Mouse (Mus musculus) gastrocnemius, adult 8-10 months (tissue): ENCODE measurements around the gene Gmds. TPM values are rescaled to one million over a fixed set of nuclear protein-coding genes. Genes with fewer than 3 reads are reported as not detected.

Source experiments
- DNase-seq, 2 experiments: peaks; one replicate each; pipeline ENCODE4 v3.0.0; 2022; ENCODE audit warnings: low spot score in 2 of 2
- total RNA-seq, 4 experiments: library from RNA; stranded (reverse); gene quantifications; 2 replicates each; pipeline ENCODE4 v1.2.4; 2022

The Gmds gene
- total RNA-seq, 4 experiments from 2014 or later, result 0.94 to 2.6 (median 1.4) TPM

DNA sequence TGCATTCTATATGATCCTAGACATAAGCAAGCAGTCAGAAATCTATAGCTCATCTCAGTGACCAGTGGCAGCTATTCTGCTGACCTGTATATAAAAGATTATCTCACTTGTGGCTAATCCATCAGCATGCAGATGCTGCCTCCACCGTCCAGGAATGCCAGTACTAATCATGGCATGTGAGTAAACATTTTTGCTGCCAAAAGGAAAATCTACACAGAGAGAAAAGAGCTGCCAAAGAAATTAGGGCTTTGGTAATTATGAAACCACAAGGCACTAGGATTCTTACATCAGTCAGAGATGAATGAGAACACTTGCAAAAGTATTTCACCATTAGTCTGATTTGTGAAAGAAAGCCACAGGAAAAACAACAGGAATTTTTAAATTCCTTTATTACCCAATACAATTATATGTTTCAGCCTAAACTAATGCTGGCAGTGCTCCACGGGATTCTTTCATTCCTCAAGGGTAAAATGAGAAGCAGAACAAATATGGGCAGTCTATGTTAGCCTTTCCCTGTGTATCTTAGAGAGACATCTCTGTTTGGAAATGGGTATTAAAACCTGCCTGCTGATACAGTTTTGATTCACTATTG lies 71.3 kb downstream of the Gmds start:
- DNase-seq, result no peak

DNA sequence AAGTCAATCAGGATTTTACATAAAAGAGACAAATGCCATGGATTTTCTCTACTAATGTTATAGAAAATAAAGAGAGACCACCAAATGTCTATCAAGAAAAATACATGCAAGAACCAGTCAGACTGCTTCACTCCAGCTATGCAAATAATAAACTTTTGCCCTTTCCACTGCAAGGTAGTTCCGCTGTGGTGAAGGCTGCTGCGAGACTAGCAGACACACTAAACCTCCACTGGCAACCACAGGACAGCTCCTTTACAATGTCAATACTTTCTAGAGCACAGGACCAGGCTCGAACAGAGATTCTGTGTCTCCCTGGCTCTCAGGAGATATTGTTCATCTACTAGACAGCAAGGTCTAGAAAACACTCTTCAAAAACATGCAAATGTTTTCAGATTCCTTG lies 71.8 kb downstream of the Gmds start:
- no peak for DNase-seq

DNA sequence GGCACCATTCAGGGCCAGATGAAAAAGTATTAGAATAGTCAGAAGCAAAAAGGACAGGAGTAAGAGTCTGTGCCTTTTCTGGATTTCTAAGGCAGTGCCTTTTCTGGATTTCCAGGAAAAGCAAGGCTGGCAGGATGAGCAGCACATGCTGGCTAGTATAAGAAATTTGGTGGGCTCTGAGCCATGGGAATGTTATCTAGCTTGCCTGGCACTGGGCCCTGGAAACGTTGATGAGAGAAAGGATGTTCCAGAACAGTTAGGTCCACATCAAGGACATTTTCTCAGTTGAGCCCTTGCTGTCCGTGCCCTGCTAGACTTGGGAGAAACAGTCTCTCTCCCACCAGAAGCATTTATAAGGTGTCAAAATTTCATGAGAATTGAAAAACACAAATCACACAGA lies 82.4 kb downstream of the Gmds start:
- DNase-seq, result peak in 1 of 2 experiments; percentile 15

DNA sequence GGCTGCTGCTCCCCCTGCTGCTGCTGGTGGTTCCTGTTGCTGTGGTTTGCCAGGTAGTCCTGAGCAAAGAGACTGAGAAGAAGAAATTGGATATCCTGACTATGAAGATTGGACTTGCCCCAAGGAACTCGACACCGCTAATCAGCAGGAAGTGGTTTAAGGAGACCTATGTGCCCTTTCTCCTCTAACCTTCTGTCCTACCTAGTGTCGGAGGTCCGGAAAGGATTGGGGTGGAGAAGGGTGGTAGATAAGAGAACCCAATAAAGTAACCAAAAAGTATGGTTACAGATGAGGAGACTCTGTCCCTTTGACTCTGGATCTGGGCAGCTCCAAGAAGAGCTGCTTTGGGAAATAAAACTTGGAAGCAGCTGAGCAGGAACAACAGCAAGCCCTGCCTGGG lies 86.3 kb downstream of the Gmds start:
- DNase-seq, result no peak

DNA sequence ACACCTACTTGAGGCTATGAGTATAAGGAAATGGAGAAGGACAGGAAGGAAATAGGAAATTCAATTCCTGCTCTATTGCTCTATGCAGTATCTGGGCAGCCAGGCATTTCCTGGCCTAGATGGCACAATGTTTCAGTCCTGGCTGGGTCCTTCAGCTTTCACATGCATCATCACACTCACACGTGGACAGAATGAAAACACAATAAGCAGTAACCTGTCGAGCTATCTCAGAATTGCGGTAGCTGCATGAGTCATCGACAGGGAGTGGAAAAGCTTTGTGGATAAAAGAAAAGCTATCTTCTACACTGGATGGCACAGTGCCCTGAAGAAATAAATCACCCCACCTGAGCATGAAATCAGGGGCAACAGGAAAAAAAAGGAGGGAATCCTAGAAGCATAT lies 96.3 kb downstream of the Gmds start:
- DNase-seq, result no peak

DNA sequence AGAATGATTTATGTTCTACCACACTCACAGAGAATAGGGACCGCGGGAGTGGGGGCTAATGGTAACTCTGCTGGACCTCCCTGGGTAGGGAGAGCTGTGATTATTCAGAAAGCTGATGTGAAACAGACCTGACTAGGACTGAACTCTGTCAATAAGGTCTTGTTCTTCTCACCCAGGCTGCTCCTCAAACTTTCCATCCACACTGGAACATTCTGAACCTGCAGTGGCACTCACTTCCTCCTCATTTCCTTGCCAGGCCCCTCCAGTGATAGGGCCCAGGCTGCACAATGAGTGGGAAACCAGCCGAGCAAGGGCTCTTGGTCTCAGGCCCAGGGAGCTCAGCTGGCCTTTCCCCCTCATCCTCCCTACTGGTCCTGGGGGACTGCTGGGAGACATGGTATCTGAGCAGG lies 102.3 kb downstream of the Gmds start:
- DNase-seq, result peak; percentile 9 to 17

DNA sequence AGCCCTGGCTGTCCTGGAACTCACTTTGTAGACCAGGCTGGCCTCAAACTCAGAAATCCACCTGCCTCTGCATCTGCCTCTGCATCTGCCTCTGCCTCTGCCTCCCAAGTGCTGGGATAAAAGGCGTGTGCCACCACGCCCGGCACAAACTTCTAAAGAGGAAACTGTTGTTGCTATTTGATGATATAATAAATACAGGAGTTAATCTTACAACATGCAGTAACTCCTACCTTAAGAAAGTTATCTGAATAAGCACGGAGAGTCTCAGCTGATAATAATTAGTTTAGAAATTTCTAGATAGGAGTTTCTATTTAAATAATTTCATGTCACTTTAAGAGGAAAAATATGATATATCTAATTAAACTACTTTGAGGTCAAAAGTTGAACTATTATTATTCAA lies 103.5 kb downstream of the Gmds start:
- no peak for DNase-seq

GRCm38 (mm10) chr13:32234019-32234418 lies 104.5 kb downstream of the Gmds start:
- DNase-seq, result no peak

- DNase-seq, result no peak
Observed at GRCm38 (mm10) chr13:32232391-32232790, 106.1 kb downstream of the Gmds start.

DNA sequence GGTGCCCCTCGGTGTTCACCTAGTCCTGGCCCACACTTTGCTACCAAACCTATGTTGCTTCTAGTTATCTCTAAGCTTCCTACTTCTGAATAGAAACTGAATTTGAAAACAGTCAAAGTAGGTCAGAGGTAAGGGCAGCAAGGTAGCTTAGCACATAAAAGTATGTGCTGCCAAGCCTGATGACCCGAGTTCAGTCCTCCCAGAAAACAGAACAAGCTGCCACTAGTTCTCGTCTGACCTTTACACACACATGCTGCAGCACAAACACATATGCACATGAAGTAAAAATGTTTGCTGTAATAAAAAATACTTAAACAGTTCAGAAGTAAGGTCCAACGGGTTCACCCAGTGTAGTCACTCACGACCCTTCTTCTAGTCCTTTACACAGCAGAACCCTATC lies 106.6 kb downstream of the Gmds start:
- DNase-seq, result no peak

DNA sequence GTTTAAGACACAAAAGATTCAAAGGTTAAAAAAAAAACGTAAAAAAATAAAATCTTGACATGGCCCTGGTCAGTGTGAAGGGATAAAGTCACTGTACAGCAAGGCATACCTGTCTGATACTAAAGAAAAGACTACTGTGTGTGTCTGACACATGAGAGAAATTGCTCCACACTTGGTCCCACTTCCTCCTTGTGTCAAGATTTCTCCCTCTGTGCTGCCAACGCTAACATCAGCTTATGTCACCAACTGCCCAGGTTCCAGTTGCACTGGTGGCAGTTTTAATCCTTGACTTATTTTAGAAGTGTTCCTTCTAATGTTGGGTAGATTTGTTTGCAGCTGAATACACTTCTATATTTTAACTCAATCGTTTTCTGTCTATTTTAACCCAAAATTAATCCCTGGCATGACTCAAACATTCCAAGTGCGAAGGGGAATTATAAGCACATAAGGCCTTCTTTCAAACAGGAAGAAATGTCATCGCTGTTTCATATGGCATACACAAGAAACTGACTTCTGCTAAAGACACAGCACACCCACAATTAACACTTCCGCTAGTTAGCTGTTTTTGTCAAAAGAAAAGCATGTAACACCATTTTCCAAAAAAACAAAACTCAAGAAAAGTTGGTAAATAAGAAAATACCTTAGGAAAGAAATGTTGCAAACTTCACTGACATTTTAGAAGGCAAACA lies 110.5 kb downstream of the Gmds start:
- no peak for DNase-seq

- DNase-seq, result no peak
Observed at GRCm38 (mm10) chr13:32217647-32218046, 120.9 kb downstream of the Gmds start.

GRCm38 (mm10) chr13:32213702-32214452 lies 124.7 kb downstream of the Gmds start:
- no peak for DNase-seq

DNA sequence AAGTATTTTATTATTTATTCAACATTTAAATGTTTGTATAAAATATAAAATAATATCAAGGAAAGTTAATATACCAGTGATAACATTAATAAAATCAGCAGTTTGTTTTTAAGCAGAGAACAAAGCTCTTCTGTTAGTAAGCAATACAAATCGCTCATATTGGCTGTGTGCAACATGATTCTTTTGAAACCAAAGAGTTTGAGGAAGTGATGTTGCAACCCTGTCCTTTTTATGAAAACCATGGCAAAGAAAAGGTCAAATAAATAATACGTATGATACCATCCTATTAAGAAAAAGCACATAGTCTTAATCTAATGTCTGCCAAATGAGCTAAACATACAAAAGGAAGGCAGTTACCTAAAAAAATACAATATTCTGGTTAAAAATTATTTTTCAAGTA lies 126.4 kb downstream of the Gmds start:
- no peak for DNase-seq

GRCm38 (mm10) chr13:32207172-32207908 lies 131.2 kb downstream of the Gmds start:
- no peak for DNase-seq

- no peak for DNase-seq
Observed at GRCm38 (mm10) chr13:32179906-32180305, 158.6 kb downstream of the Gmds start.

DNA sequence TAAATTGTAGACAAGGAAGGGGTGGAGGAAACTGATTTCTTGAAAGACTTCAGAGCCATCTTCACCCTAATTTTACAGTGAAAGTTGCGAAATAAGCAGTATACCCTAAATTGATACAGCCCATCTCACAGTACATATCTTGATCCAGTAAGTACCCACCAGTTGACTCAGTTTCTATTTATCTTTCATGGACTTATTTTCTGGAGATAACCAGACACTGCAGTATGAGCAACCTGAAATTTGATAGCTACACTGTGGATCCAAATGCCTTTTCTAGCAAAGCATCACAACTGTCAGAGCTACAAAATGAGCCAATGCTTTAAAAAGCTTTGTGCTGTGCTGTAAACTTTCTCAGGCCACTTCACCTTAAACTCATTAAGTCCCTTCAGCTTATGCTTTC lies 159.9 kb downstream of the Gmds start:
- no peak for DNase-seq

DNA sequence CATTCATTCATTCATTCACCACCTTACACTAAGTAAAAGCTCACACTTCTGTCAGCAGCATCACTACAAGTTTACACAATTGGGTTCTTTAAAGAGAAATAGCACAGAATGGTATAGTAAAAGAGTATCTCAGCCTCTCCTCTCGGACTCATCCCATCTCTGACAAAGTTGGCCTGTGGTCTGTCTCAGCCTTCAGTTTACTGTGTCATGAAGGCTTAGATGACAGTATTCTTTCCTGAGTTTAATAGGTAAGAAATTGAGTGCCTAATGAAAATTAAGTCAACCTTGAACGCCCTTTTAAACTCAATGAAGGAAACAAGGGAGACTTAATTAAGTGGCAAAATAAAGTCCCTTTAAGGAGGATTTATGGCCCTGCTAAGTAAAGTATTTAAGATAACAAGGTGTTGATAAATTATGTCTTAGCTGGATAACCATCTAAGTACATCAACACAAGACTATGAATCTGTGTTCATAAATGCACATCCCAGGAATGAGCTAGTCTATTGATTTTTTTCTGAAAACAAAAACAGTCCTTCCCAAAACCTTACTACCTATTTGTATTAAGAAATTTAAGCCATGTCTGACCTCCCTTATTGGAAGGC lies 160.6 kb downstream of the Gmds start:
- no peak for DNase-seq

DNA sequence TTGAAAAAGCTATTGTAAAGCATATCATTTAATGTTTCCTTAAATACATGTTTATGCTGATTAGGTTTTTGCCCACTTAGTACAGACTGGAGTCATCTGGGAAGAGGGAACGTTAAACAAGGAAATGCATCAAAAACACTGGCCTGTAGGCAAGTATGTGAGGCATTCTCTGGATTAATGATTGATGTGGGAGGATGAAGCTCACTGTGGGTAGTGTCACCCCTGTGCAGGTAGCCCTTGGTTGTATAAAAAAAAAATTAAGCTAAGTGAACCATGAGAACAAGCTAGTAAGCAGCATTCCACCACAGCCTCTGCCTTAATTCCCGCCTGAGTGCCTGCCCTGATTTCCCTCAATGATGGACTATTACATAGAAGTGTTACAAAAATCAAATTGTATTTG lies 163.5 kb downstream of the Gmds start:
- DNase-seq, result no peak

GRCm38 (mm10) chr13:32169173-32169572 lies 169.4 kb downstream of the Gmds start:
- DNase-seq, result no peak

- DNase-seq, result no peak
Observed at GRCm38 (mm10) chr13:32167806-32168205, 170.7 kb downstream of the Gmds start.

- no peak for DNase-seq
Observed at GRCm38 (mm10) chr13:32165581-32165980, 173.0 kb downstream of the Gmds start.
